Mouse (Mus musculus) E14TG2a.4 (cell line): Measurements from ENCODE around the gene Olfr506.

Experiments used
- H3K27me3 ChIP-seq: 2 replicates; pipeline ENCODE4 v1.6.1; 2014; ENCODE audit warnings: low read length, control low read depth; ENCODE audit not compliant: insufficient read depth
- H3K36me3 ChIP-seq: 2 replicates; pipeline ENCODE4 v1.6.1; 2014; ENCODE audit warnings: low read length, control low read depth; ENCODE audit not compliant: insufficient read depth
- H3K4me1 ChIP-seq: replicated peaks from 2 replicates; pipeline ENCODE4 v1.6.1; 2014; ENCODE audit warnings: low read depth, low read length, control low read depth
- H3K4me3 ChIP-seq: replicated peaks from 2 replicates; pipeline ENCODE4 v1.5.1; 2014; ENCODE audit warnings: mild to moderate bottlenecking, low read length
- H3K9me3 ChIP-seq: 2 replicates; pipeline ENCODE4 v1.6.1; 2014; ENCODE audit warnings: low read length, control low read depth
- CTCF ChIP-seq: conservative IDR thresholded peaks from 2 replicates; pipeline ENCODE4 v1.5.1; 2014; ENCODE audit warnings: low read length
- NANOG ChIP-seq: IDR thresholded peaks from 2 replicates; pipeline ENCODE4 v1.6.1; 2014; ENCODE audit warnings: borderline replicate concordance, low read length, mixed read lengths

Olfr506 gene

DNA sequence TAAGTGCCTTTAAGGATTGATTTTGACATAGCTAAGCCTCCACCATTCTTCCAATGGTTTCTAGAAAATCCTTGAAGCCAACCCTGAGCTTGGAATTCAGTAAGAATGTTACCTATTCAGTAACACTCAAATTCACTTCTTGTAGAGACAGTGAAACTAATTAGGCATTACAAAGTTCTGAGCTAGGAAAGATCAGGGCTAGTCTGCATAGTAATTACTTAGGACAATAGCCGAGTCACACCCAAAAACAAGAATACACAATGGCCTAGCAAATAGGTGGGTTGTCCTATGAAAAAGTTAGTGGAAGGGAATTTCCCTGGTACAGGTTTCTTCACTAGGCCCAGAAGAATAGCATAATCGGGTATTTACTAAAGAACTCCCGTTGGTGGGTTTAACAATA is 51.8 kb downstream of the Olfr506 start:
- peaks cover 9% of the 10 kb centered on the region for H3K9me3 ChIP-seq
- H3K36me3 ChIP-seq: peaks cover 4% of the 10 kb centered on the region
- peaks cover 12% of the 10 kb centered on the region for H3K4me1 ChIP-seq
- no peaks in the 10 kb centered on the region for H3K27me3 ChIP-seq
- H3K4me3 ChIP-seq: no peak overlapping the region
- no peak for TF ChIP-seq CTCF
- peak; percentile 97 for TF ChIP-seq NANOG
